Mouse (Mus musculus) heart, embryonic 16.5 days (tissue): ENCODE measurements around the gene Laptm5. TPM values are rescaled to one million over a fixed set of nuclear protein-coding genes. Genes with fewer than 3 reads are reported as not detected.

Experiments
- ATAC-seq: fragments of 200-750 bp; cut with Nextera tagmentation; replicated peaks from 2 replicates; pipeline ENCODE4 v1.8.0; 2017; ENCODE audit warnings: moderate number of reproducible peaks; ENCODE audit not compliant: insufficient read depth, low FRiP score; ENCODE audit errors: extremely low read depth
- H3K27ac ChIP-seq: fragments of 300-500 bp; sonication (generic); 2 replicates; pipeline ENCODE4 v1.5.1; 2014; ENCODE audit warnings: mild to moderate bottlenecking, low read length, control low read depth, moderate library complexity
- H3K27me3 ChIP-seq: fragments of 300-500 bp; sonication (generic); 2 replicates; pipeline ENCODE4 v1.6.1; 2014; ENCODE audit warnings: low read length, mixed read lengths; ENCODE audit not compliant: control insufficient read depth, insufficient read depth
- H3K36me3 ChIP-seq: fragments of 300-500 bp; sonication (generic); 2 replicates; pipeline ENCODE4 v1.6.1; 2014; ENCODE audit not compliant: control insufficient read depth, insufficient read depth
- H3K4me1 ChIP-seq: fragments of 300-500 bp; sonication (generic); 2 replicates; pipeline ENCODE4 v1.6.1; 2014; ENCODE audit warnings: low read length, mixed read lengths; ENCODE audit not compliant: control insufficient read depth, insufficient read depth
- H3K4me2 ChIP-seq: fragments of 300-500 bp; sonication (generic); 2 replicates; pipeline ENCODE4 v1.6.1; 2014; ENCODE audit warnings: low read depth, mild to moderate bottlenecking, control low read depth, low read length
- H3K4me3 ChIP-seq: fragments of 300-500 bp; sonication (generic); 2 replicates; pipeline ENCODE4 v1.5.1; 2014; ENCODE audit warnings: mild to moderate bottlenecking, control low read depth, low read length
- H3K9ac ChIP-seq: fragments of 300-500 bp; sonication (generic); 2 replicates; pipeline ENCODE4 v1.6.1; 2014; ENCODE audit warnings: low read length, control low read depth
- H3K9me3 ChIP-seq: fragments of 300-500 bp; sonication (generic); replicated peaks from 2 replicates; pipeline ENCODE4 v1.6.1; 2016; ENCODE audit warnings: low read length; ENCODE audit not compliant: control insufficient read depth
- WGBS: fragments of 180-500 bp; shearing (Covaris S2); extraction: QIAGEN DNeasy Blood & Tissue Kit; methylation state at CpG from one replicate; pipeline ENCODE4 v1.1.7; 2014; 5-methylcytosine and 5-hydroxymethylcytosine counted together
- polyA plus RNA-seq: library from polyadenylated mRNA; unstranded; fragments of >200 nt; fragmentation: Nextera tagmentation; extraction: Ambion mirVana; gene quantifications from 2 replicates; pipeline ENCODE4 v1.2.1, GENCODE M21; 2015

The Laptm5 gene
- polyA plus RNA-seq, 1 experiment from 2014 or later: 61.2 TPM

- WGBS: 39% methylated on average over 7 of the region's 7 CpGs
- Histone ChIP-seq H3K4me1 (peaks cover 7% of the 10 kb centered on the region), H3K9ac (no peak overlapping the region), H3K9me3 (no peaks in the 10 kb centered on the region), H3K27ac (no peak overlapping the region), H3K4me2 (peak overlapping the region; percentile 41), H3K4me3 (peak overlapping the region; percentile 28), H3K27me3 (no peaks in the 10 kb centered on the region), H3K36me3 (no peaks in the 10 kb centered on the region)
- no peak for ATAC-seq
These were observed 1.6 kb downstream of the Laptm5 start for GRCm38 (mm10) chr4:130914527-130914926.

- H3K9me3 ChIP-seq: no peaks in the 10 kb centered on the region
- H3K4me2 ChIP-seq: peak overlapping the region; percentile 41
- H3K27me3 ChIP-seq: no peaks in the 10 kb centered on the region
- H3K27ac ChIP-seq: no peak overlapping the region
- peaks cover 11% of the 10 kb centered on the region for H3K4me1 ChIP-seq
- H3K4me3 ChIP-seq: peak overlapping the region; percentile 28
- H3K36me3 ChIP-seq: no peaks in the 10 kb centered on the region
- no peak for ATAC-seq
- H3K9ac ChIP-seq: no peak overlapping the region
- 46% methylated on average over 12 of the region's 12 CpGs for WGBS
These were observed 2.2 kb downstream of the Laptm5 start for GRCm38 (mm10) chr4:130915006-130915667.

- H3K36me3 ChIP-seq: no peaks in the 10 kb centered on the region
- H3K27ac ChIP-seq: no peak overlapping the region
- H3K4me2 ChIP-seq: peak overlapping the region; percentile 17; the same call in 1 of the 2 replicates
- WGBS: 58% methylated on average over 7 of the region's 7 CpGs
- H3K4me1 ChIP-seq: peaks cover 11% of the 10 kb centered on the region
- no peak overlapping the region for H3K4me3 ChIP-seq
- H3K9ac ChIP-seq: no peak overlapping the region
- no peaks in the 10 kb centered on the region for H3K9me3 ChIP-seq
- ATAC-seq: no peak
- H3K27me3 ChIP-seq: no peaks in the 10 kb centered on the region
These were observed 2.7 kb downstream of the Laptm5 start for GRCm38 (mm10) chr4:130915668-130916035.

- 79% methylated on average over 7 of the region's 7 CpGs for WGBS
These were observed 3.7 kb downstream of the Laptm5 start for GRCm38 (mm10) chr4:130916639-130917038.

GRCm38 (mm10) chr4:130917564-130917963 is 4.6 kb downstream of the Laptm5 start:
- Histone ChIP-seq H3K9me3 (no peaks in the 10 kb centered on the region), H3K27me3 (no peaks in the 10 kb centered on the region), H3K4me2 (no peak overlapping the region), H3K36me3 (no peaks in the 10 kb centered on the region), H3K27ac (no peak overlapping the region), H3K4me3 (no peak overlapping the region), H3K4me1 (peaks cover 11% of the 10 kb centered on the region), H3K9ac (no peak overlapping the region)
- ATAC-seq: no peak
- 63% methylated on average over 4 of the region's 4 CpGs for WGBS

More at GRCm38 (mm10) chr4:130916639-130917038, 3.7 kb downstream of the Laptm5 start:
- Histone ChIP-seq H3K36me3 (no peaks in the 10 kb centered on the region), H3K4me2 (no peak overlapping the region), H3K4me1 (peaks cover 11% of the 10 kb centered on the region), H3K9ac (no peak overlapping the region), H3K9me3 (no peaks in the 10 kb centered on the region), H3K27me3 (no peaks in the 10 kb centered on the region), H3K27ac (no peak overlapping the region), H3K4me3 (no peak overlapping the region)
- no peak for ATAC-seq

- Histone ChIP-seq H3K4me1 (peaks cover 11% of the 10 kb centered on the region), H3K27ac (no peak overlapping the region), H3K36me3 (no peaks in the 10 kb centered on the region), H3K4me2 (no peak overlapping the region), H3K27me3 (no peaks in the 10 kb centered on the region), H3K9me3 (no peaks in the 10 kb centered on the region), H3K9ac (no peak overlapping the region), H3K4me3 (no peak overlapping the region)
- 62% methylated on average over 10 of the region's 10 CpGs for WGBS
- no peak for ATAC-seq
These were observed 6.2 kb downstream of the Laptm5 start for GRCm38 (mm10) chr4:130918805-130919749.

- no peak overlapping the region for H3K4me2 ChIP-seq
- H3K4me1 ChIP-seq: peaks cover 8% of the 10 kb centered on the region
- no peaks in the 10 kb centered on the region for H3K9me3 ChIP-seq
- no peak overlapping the region for H3K9ac ChIP-seq
- no peak overlapping the region for H3K4me3 ChIP-seq
- H3K27ac ChIP-seq: no peak overlapping the region
- 53% methylated on average over 9 of the region's 9 CpGs for WGBS
- no peaks in the 10 kb centered on the region for H3K27me3 ChIP-seq
- no peaks in the 10 kb centered on the region for H3K36me3 ChIP-seq
- ATAC-seq: no peak
These were observed 6.9 kb downstream of the Laptm5 start for GRCm38 (mm10) chr4:130919750-130920356.

GRCm38 (mm10) chr4:130920951-130921693 is 8.2 kb downstream of the Laptm5 start:
- Histone ChIP-seq H3K27me3 (no peaks in the 10 kb centered on the region), H3K4me2 (no peak overlapping the region), H3K9ac (no peak overlapping the region), H3K27ac (no peak overlapping the region), H3K36me3 (no peaks in the 10 kb centered on the region), H3K4me1 (peaks cover 7% of the 10 kb centered on the region), H3K9me3 (no peaks in the 10 kb centered on the region), H3K4me3 (no peak overlapping the region)
- ATAC-seq: no peak; the same call in 1 of the 2 replicates
- 51% methylated on average over 12 of the region's 12 CpGs for WGBS
